Mouse (Mus musculus) gastrocnemius, postnatal 14 days (tissue): ENCODE measurements around the gene Hnf1b. TPM values are rescaled to one million over a fixed set of nuclear protein-coding genes. Genes with fewer than 3 reads are reported as not detected.

Source experiments
- DNase-seq: peaks from one replicate; pipeline ENCODE4 v3.0.0; 2021; ENCODE audit warnings: mixed read lengths
- intact Hi-C: fragments of 180-260 bp; cut with DNase I; formaldehyde crosslinking; loops from one replicate; pipeline ENCODE4 v1.15.1; 2025; ENCODE audit warnings: low total_unique reads
- total RNA-seq, 2 experiments: library from RNA; stranded (reverse); gene quantifications; 2 replicates each; pipeline ENCODE4 v1.2.3; 2021

Gene Hnf1b
- total RNA-seq, 2 experiments from 2014 or later, result not detected

DNA sequence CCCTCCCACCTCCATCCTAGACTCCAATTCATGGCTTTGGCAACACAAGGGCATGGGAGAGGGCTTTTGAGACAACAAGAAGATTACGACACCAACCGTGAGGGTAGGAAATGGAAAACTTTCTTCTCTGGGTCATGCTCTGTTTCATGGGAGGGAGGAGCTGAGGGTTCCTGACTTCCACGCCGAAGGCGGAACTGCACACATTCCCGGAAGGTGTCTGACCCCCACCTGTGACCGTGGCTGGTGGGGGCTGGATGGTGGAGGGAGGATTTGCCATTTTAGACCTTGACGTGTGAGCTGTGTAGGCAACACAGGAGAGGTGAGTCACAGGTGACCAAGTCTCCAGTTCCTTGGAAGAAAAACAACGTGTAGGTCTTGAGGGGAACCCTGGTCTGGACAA lies 33.9 kb downstream of the Hnf1b start:
- intact Hi-C loops, result no loop called here
- no peak for DNase-seq

DNA sequence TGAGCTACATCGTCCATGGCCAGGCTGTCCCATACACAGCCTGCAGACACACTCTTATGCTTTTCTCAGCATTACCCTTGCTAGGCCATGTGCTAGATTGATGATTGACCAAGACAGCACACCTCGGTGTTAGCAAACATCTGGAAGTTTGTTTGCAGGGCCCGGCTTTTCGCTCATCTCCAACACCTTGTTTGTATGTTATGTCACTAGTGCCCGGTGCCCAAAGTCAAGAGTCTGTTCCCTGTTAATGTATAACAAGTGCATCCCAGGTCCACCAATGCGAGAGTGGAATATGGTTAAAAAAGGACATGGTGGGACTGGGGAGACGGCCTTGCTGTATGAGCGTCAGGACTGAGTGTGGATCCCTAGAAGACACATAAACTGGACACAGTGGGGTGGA lies 35.3 kb downstream of the Hnf1b start:
- DNase-seq, result no peak
- intact Hi-C loops, result no loop called here

DNA sequence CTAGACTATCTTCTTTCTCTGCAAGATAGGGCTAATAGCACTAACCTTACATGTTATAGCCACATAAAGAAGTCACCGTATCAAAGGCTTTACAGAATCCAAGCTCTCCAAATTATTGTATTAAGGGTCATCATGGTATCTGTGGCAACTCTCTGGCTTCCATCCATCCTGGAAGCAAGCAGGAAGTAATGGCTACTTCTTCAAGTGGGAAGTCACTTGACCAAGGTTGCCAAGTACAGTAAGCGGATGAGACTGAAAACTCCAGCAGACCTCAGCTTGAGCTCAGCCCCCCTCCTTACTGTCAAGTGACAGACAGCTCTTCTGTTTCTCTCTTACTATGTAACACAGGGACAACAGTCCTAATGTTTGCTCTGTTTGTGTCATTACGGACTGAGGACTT lies 36.9 kb downstream of the Hnf1b start:
- DNase-seq, result no peak
- intact Hi-C loops, result no loop called here

DNA sequence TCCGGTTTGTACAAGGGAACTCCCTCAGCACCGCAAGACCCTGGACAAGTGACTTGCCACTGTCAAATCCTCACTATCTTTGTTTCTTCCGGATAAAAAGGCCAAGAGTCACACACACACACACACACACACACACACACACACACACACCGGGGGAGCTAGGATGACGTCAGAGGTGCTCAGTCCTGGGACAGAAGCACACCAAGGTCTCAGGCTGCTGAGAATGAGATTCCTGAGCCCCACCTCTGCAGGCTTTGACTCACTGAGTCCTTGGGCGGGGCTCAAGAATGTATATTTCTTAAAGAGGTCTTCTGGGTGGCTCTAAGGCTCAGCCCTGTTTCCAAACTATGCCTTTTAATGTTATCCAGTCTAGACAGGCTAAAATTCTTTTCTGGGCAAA lies 41.5 kb downstream of the Hnf1b start:
- no peak for DNase-seq
- intact Hi-C loops, result no loop called here

DNA sequence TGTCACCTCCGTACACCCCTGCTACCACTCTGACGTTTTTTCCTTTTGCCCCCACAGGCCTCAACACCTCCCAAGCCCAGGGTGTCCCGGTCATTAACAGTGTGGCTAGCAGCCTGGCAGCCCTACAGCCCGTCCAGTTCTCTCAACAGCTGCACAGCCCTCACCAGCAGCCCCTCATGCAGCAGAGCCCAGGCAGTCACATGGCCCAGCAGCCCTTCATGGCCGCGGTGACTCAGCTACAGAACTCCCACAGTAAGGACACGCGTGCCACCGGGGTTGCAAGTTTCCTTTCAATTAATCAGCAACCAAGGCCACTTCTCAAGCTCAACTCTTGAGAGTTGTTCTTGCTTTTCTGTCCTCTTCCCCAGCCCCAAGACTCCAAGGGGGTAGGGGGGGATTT lies 43.5 kb downstream of the Hnf1b start:
- intact Hi-C loops, result no loop called here
- DNase-seq, result peak; percentile 5

DNA sequence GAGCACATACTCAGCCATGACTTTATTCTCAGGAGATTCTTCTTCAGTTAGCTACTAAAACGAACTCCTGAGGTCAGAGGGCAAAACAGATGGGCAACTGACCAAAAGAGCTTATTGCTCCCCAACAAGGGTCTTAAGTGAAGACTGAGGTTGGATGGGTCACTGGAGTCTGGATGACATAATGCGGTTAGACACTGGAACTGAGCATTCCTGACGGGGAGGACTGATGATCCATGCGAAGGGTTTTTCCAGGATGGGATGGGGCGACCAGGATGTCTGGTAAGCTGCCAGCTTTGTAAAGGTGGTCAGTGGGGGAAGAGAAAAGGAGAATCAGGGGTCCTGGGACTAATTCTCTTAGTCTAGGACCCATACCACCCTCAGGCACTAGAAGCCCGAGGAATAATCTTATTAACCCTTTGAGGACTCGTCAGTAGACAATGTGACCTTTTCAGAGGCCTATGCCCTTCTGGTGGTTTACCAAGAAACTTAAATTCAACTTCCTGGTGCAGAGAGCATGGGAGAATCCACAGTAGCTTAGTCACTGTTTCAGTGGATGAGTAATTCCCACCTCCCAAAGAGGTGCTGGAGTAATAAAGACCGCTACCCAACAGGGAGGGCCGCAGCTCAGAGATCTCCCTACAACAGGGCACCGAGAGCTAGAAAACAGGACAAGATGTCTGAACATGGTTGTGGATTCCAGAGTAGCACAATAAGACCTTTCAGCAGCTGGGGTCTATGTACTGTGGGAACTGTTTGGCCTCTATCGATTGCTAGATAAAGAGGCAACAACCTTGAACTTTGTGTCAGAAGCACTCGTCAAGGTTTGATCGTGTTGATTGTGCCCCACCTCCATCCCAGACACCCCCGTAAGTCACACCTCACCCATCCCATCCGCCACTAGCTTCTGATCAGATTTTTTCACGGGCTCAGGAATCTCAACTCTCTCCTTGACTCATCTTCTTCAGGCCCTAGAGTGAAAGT lies 46.9 kb downstream of the Hnf1b start:
- intact Hi-C loops, result no loop called here
- no peak for DNase-seq

DNA sequence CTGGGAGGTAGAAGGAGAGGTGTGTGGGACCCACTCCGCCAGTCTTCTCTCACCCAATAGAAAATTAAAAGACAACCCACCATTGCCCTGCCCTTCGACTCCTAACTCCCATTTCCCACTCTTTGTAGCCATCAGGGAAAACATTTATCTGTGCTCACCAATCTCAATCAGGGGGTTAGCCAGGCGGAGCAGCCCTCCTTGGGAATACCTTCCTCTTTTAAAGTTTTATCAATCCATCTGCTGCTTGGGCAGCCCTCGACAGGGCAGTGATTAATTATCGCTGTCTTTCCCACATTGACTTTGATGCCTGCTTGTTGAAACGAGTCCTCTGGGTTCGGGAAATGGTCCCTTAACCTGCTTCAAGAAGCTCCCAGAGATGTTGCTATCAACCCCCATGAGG lies 47.7 kb downstream of the Hnf1b start:
- intact Hi-C loops, result no loop called here
- no peak for DNase-seq

DNA sequence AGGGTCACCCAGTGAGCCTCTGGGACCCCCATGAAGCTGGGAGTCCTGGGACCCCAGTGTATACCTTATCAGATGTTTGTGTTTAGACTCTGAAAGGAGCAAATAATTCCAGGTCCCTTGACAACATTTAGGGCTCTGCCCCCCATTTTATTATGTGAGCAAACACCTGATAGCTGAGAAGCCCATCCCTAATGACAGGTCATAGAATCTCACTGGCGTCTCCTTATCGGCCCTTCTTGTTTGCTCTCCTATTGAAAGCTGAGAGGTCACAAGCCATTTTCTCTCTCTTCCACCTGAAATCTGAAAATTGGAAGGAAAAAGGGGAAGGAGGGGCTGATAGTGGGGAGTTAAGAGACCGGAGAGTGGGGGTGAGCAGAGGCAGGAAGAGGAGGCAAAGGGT lies 52.9 kb downstream of the Hnf1b start:
- intact Hi-C loops, result no loop called here
- DNase-seq, result no peak

DNA sequence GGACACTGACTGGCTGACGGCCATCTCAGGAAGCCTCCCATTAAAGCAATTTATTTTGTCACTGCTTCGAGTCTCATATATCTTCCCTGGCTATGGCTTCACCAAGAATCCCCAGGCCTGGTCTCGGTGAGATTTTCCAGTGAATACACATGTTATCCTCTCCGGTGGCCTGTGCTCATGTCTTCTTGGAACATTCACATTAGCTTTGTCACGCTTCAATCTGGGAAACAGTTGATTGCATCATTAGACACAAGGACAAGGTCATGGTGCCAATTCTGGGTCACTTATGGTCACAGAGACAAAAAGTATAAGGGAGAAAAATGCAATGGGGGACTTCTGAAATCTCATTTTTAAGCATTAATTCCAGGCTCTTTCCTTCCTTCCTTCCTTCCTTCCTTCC lies 55.9 kb downstream of the Hnf1b start:
- no peak for DNase-seq
- intact Hi-C loops, result no loop called here

DNA sequence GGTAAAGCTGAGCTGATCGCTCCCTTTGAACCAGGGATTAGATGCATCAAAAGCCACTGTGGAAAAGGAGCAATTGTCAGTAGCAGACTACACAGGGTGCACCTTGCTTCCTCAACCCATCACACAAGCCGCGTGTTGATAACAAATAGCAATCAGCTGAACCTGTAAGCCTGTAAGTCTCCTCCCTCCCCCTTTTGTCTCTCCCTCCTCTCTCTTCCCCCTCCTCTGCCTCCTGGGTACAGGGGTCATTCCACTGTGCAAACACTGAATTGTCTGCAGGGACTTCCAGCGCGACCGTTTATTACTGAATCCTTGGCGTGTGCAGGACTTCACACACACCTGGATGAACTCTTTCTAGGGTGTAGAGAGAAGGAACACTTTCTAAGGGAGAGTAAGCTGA lies 58.5 kb downstream of the Hnf1b start:
- no peak for DNase-seq
- intact Hi-C loops, result no loop called here

DNA sequence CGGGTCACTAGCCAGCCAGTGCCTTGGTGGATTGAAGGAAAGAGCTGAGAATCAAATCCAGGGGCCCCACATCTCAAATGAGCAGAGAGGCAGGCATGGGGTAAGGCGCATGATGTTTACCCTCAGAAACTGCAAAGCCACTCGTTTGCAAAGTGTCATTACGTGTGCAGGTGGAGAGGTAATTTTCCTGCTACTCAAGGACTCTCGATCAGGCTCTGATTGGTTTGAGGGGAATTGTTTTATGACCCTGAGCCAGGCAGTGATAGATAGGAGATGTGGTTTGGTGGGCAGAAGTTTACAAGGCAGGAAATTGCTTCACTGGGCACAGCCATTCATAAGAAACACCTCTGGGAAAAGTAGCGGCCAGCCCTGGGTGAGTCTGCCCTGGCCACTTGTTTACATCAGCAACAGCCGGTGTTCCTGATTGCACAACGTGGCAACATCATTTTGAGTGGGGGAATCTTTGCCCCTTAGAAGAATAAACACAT lies 64.0 kb downstream of the Hnf1b start:
- no peak for DNase-seq
- intact Hi-C loops, result no loop called here

DNA sequence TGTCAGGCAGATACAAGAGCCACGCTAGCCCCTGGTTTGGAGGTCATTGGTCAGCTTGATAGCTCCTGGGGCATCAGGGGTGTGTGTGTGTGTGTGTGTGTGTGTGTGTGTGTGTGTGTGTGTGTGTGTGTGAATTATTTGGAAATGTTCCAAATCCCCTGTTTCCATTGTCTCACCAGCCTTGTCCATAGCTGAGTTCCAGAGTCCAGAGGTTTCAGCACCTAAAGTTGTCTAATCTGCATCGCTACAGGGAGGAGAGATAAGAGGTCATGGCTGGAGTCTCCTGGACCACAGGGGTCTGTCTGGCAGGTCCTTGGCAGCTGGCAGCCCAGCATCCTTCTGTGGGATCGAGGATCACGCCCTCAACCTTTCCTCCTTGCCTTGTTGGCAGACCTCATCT lies 64.6 kb downstream of the Hnf1b start:
- intact Hi-C loops, result no loop called here

DNA sequence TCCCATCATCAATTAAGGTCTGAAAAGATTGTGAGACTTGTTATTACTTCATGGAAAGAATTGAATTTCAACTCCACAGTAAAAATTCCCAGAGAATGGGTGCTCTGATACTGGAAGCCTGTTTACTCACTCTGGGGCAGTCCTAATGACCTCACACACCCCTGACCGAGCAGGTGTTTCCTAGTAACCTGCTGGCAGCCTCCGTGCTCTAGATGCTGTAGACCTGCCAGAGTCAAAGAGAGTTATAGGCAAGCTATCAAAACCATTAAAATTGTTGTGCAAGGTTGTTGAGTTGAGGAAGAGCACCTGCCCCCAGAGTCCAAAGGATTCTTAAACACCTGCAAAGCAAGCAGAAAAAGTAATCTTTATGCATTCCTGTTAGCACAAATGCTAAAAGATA lies 72.7 kb downstream of the Hnf1b start:
- no peak for DNase-seq
- intact Hi-C loops, result no loop called here

More for the DNA sequence above, 64.6 kb downstream of the Hnf1b start:
- DNase-seq, result no peak

DNA sequence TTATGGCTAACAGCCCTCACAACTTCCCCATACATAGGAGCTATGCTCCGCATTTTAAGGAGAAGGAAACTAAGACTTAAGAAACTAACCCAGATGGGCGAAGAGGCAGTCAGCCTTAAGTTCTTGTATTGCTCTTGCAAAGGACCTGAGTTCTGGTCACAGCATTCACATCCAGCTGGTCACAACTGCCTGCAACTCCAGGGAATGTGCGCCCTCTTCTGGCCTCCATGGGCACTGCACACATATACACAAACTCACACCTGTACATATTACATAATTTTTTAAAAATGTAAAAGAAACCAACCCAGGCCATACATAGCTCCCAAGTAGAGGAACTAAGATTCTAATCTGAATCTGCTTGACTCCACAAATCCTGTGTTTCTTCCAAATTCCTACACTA lies 77.2 kb downstream of the Hnf1b start:
- DNase-seq, result no peak
- intact Hi-C loops, result no loop called here

DNA sequence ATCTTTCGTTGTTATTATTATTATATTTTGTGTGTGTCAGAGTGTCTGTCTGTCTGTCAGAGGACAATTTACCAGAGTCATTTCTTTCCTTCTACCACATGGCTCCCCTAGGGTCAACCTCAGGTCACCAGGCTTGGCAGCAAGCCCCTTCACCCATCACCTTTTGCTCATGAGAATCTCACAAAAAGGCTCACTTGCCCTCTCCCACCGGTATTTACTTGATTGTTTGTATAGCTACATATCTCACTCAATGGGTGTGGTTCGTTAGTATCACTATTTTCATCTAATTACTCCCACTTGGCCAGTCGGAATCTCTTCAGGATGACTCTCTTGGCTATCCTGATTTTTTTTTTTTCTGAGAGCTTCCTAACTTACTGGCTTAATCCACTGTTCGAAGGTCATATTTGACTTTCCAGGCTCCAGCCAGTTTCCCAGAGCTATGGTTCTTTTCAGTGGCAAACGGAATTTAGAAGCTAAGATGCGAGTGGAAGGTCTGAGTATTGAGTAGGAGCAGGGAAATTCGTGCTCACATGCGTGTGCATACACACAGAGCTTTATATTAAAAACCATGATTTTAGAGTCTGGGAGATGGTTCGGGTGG lies 82.7 kb downstream of the Hnf1b start:
- intact Hi-C loops, result loop anchor here (10.0 kb wide), 2 partner anchors 98 to 128 kb away; no protein-coding TSS in a partner anchor

DNA sequence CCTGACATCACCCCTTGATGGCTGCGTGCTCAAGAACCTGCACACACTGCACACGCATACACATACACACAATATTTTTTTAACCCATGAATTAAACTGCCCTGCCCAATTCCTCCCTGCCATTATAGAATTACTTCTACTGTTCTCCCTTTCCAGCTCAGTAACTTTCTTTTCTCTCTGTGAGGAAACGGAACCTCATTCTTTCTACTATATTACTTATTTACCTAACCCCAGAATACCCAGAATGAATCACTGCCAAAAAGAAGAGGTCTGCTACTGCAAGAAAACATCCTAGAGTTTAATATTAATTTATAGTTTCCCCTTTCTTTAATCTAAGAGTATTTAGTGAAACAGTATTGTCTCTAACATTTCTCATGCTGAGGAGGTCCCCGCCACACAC lies 83.5 kb downstream of the Hnf1b start:
- no peak for DNase-seq
- intact Hi-C loops, result loop anchor here (10.0 kb wide), 2 partner anchors 99 to 129 kb away; no protein-coding TSS in a partner anchor

More for the DNA sequence above, 82.7 kb downstream of the Hnf1b start:
- DNase-seq, result no peak

DNA sequence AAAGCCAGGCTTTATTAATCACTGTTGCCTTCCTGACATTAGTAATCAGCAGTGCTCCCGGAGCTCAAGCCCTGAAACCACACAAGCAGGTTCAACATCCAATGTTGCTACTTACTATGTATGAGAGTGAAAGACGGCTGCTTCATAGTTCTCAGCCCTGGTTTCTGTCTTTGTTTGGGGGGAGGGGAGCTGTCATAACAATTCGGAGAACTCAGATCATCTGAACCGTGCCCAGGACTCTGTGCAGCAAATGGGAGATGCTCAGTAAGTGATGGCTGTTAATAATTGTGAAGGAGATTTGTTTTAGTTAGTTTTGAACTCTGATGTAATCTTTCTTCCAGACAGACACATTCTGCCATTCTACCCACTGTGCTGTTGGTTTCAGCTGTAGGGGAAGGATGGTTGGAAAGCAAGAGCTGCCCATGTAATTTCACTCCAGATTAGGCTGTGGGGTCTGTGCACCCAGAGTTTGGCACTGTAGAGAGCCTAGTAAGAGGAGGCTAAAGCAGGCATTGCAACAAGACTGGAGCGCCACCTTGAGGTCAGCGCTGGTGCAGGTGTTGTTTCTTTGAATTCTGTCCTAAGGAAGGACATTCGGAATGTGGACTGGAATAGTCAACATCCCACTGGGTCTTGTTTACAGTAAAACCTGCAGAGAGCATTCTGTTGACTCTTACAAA lies 86.3 kb downstream of the Hnf1b start:
- intact Hi-C loops, result loop anchor here (10.0 kb wide), 2 partner anchors 101 to 131 kb away; no protein-coding TSS in a partner anchor
- DNase-seq, result peak; percentile 60

DNA sequence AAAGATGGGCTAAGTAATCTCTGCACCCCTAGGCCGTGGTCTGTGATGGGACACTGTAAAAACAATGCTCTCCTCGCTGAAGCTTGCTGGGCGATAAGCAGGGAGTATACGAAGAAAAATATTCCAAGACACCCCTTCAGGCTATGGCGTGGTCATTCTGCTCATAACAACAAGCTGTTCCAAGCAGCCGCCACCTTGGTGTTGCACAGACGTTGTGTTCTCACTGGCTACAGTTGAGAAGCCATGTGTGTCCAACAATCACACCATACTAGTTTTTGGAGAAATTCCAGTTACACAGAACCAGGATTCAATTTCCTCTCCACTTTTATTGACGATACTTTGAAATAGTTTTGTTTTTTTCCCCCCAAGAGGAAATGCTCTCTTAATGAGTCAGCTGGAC lies 88.7 kb downstream of the Hnf1b start:
- no peak for DNase-seq
- intact Hi-C loops, result loop anchor here (10.0 kb wide), 2 partner anchors 104 to 134 kb away; no protein-coding TSS in a partner anchor

DNA sequence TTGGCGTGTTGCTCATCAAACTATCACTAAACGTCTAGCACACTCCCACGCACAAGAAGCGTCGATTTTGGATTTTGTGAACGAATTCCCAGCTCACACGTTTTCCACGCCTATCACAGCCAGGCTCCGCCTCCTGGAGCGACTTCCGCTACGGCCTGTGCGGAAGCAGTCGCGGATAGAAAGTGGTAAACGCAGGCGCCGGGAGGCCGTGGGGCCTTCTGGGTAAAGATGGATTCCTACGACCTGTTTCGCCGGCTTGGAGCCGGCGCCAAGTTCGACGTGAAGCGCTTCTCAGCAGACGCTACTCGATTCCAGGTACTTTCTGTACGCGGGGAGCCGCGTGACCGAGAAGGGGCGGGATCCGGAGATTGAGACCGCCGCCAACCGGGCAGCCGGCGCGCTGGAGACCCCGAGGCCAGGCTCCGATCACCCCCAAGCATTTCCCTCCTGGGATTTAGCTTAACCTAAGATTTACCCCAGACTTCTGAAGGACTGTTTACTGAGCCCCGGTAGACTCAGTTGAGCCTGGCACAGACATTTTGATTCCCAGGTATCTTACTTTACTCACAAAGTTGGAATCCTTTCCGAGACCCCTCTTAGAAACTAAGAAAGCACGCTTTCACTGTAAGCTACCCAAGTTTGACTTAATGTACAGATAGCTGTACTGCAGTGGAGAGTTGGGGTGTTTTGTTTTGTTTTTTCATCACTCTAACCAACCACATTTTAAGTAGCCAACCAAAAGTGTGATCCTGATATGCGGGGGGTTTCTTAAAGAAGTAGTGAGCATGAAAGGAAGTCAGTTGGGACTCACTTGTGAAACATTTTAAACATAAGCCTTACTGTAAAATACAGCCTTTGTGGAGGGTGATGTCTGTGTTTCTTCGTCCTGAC lies 92.3 kb downstream of the Hnf1b start, which contains the start of gene Ddx52:
Gene Ddx52, plus strand, starts transcription at position 113 of the 891 bp plus-strand sequence.
- intact Hi-C loops, result no loop called here
- DNase-seq, result peak; percentile 89
